Mouse (Mus musculus): ENCODE results near the gene Tbx6.

GRCm38 (mm10) chr7:126774463-126774862 lies 6.8 kb upstream of the Tbx6 start:
- TF ChIP-seq CTCF (IDR thresholded peaks at IDR 0.05; ENCODE audit: extremely low read depth, insufficient read depth, low read length) (no peak), POLR2A (IDR thresholded peaks at IDR 0.05; ENCODE audit: extremely low read depth, insufficient read depth, low read length) (no peak)

Measured in cortical plate, adult 2 months (tissue).